Mouse (Mus musculus): ENCODE measurements around the gene Olfr518. TPM values are rescaled to one million over a fixed set of nuclear protein-coding genes. Genes with fewer than 3 reads are reported as not detected.

The Olfr518 gene
- total and polyA plus RNA-seq, 2 experiments from 2014 or later = not detected

GRCm38 (mm10) chr7:108894320-108894719, 9.5 kb upstream of the Olfr518 start, which contains the start of gene Olfr519:
Olfr519 (minus strand) TSS chr7:108894420.
- DNase-seq (ENCODE audit: low spot score) = no peak
- WGBS = 90% methylated on average over 5 of the region's 5 CpGs
- no peaks in the 10 kb centered on the region for H3K36me3 ChIP-seq (ENCODE audit: insufficient read depth, low read length)
- TF ChIP-seq CTCF (IDR thresholded peaks at IDR 0.05; ENCODE audit: low read depth) = no peak
- no peak within 1 kb of the TSS for H3K4me2 ChIP-seq (ENCODE audit: low read depth, low read length)
- H3K27ac ChIP-seq = no peak within 1 kb of the TSS
- H3K9me3 ChIP-seq (ENCODE audit: low read length) = no peaks in the 10 kb centered on the region
- no peak within 1 kb of the TSS for H3K4me3 ChIP-seq (ENCODE audit: low read length)
- H3K27me3 ChIP-seq (ENCODE audit: insufficient read depth, low read length) = no peaks in the 10 kb centered on the region
- H3K4me1 ChIP-seq (ENCODE audit: insufficient read depth, low read length) = no peaks in the 10 kb centered on the region
- no peak within 1 kb of the TSS for H3K9ac ChIP-seq (replicated peaks; ENCODE audit: low read length)
- no peak for ATAC-seq

GRCm38 (mm10) chr7:108872279-108872678, 12.5 kb downstream of the Olfr518 start, which contains the start of gene Olfr517:
Olfr517 (minus strand) TSS chr7:108872379.
- H3K27me3 ChIP-seq (ENCODE audit: insufficient read depth, low read length) = no peaks in the 10 kb centered on the region
- 68% methylated on average over 2 of the region's 2 CpGs for WGBS
- no peak for TF ChIP-seq CTCF (IDR thresholded peaks at IDR 0.05; ENCODE audit: low read depth)
- H3K9ac ChIP-seq (replicated peaks; ENCODE audit: low read length) = no peak within 1 kb of the TSS
- ATAC-seq = no peak
- no peaks in the 10 kb centered on the region for H3K9me3 ChIP-seq (ENCODE audit: low read length)
- no peak within 1 kb of the TSS for H3K4me2 ChIP-seq (ENCODE audit: low read depth, low read length)
- H3K4me3 ChIP-seq (ENCODE audit: low read length) = no peak within 1 kb of the TSS
- no peak within 1 kb of the TSS for H3K27ac ChIP-seq
- no peaks in the 10 kb centered on the region for H3K36me3 ChIP-seq (ENCODE audit: insufficient read depth, low read length)
- H3K4me1 ChIP-seq (ENCODE audit: insufficient read depth, low read length) = no peaks in the 10 kb centered on the region
- no peak for DNase-seq (ENCODE audit: low spot score)

- Histone ChIP-seq H3K27ac (no peak within 1 kb of the TSS), H3K27me3 (ENCODE audit: insufficient read depth, low read length) (no peaks in the 10 kb centered on the region), H3K9ac (replicated peaks; ENCODE audit: low read length) (no peak within 1 kb of the TSS), H3K9me3 (ENCODE audit: low read length) (no peaks in the 10 kb centered on the region), H3K4me1 (ENCODE audit: insufficient read depth, low read length) (no peaks in the 10 kb centered on the region), H3K36me3 (ENCODE audit: insufficient read depth, low read length) (no peaks in the 10 kb centered on the region), H3K4me3 (ENCODE audit: low read length) (no peak within 1 kb of the TSS), H3K4me2 (ENCODE audit: low read depth, low read length) (no peak within 1 kb of the TSS)
- no peak for ATAC-seq
- 92% methylated on average over 2 of the region's 2 CpGs for WGBS
- no peak for TF ChIP-seq CTCF (IDR thresholded peaks at IDR 0.05; ENCODE audit: low read depth)
- no peak for DNase-seq (ENCODE audit: low spot score)
These were observed 34.4 kb downstream of the Olfr518 start, which contains the start of gene Olfr516 for GRCm38 (mm10) chr7:108850429-108850828. Olfr516 (minus strand) TSS chr7:108850529.

Other genes with a start within 250 kb of the Olfr518 start
- gene Olfr509, start 233.1 kb downstream of the Olfr518 start, total RNA-seq (2014; rRNA removed) = 0.18 TPM in 1 of 2 replicates, not detected in the other
- gene Olfr509, start 233.1 kb downstream of the Olfr518 start, polyA plus RNA-seq (2015; fragmentation: Nextera tagmentation; extraction: Ambion mirVana) = not detected in 2 replicates
- gene Olfr510, start 218.6 kb downstream of the Olfr518 start, total RNA-seq (2014; rRNA removed) = not detected in 2 replicates
- gene Olfr510, start 218.6 kb downstream of the Olfr518 start, polyA plus RNA-seq (2015; fragmentation: Nextera tagmentation; extraction: Ambion mirVana) = not detected in 2 replicates
- not detected in 2 replicates for gene Olfr512, start 171.7 kb downstream of the Olfr518 start, total RNA-seq (2014; rRNA removed)
- gene Olfr512, start 171.7 kb downstream of the Olfr518 start, polyA plus RNA-seq (2015; fragmentation: Nextera tagmentation; extraction: Ambion mirVana) = not detected in 2 replicates
- not detected in 2 replicates for gene Olfr513, start 134.0 kb downstream of the Olfr518 start, total RNA-seq (2014; rRNA removed)
- not detected in 2 replicates for gene Olfr513, start 134.0 kb downstream of the Olfr518 start, polyA plus RNA-seq (2015; fragmentation: Nextera tagmentation; extraction: Ambion mirVana)
- not detected in 2 replicates for gene Olfr514, start 59.0 kb downstream of the Olfr518 start, total RNA-seq (2014; rRNA removed)
- gene Olfr514, start 59.0 kb downstream of the Olfr518 start, polyA plus RNA-seq (2015; fragmentation: Nextera tagmentation; extraction: Ambion mirVana) = not detected in 2 replicates
- gene Olfr516, start 34.5 kb downstream of the Olfr518 start, total RNA-seq (2014; rRNA removed) = not detected in 2 replicates
- not detected in 2 replicates for gene Olfr516, start 34.5 kb downstream of the Olfr518 start, polyA plus RNA-seq (2015; fragmentation: Nextera tagmentation; extraction: Ambion mirVana)
- not detected in 2 replicates for gene Olfr517, start 12.6 kb downstream of the Olfr518 start, total RNA-seq (2014; rRNA removed)
- gene Olfr517, start 12.6 kb downstream of the Olfr518 start, polyA plus RNA-seq (2015; fragmentation: Nextera tagmentation; extraction: Ambion mirVana) = not detected in 2 replicates
- not detected in 2 replicates for gene Olfr519, start 9.4 kb upstream of the Olfr518 start, total RNA-seq (2014; rRNA removed)
- not detected in 2 replicates for gene Olfr519, start 9.4 kb upstream of the Olfr518 start, polyA plus RNA-seq (2015; fragmentation: Nextera tagmentation; extraction: Ambion mirVana)
- gene Nlrp10, start 45.2 kb upstream of the Olfr518 start, total RNA-seq (2014; rRNA removed) = not detected in 2 replicates
- 0.08 TPM in 1 of 2 replicates, not detected in the other for gene Nlrp10, start 45.2 kb upstream of the Olfr518 start, polyA plus RNA-seq (2015; fragmentation: Nextera tagmentation; extraction: Ambion mirVana)
- 127 and 128 TPM in 2 replicates for gene Eif3f, start 49.4 kb upstream of the Olfr518 start, total RNA-seq (2014; rRNA removed)
- 79.1 and 80.0 TPM in 2 replicates for gene Eif3f, start 49.4 kb upstream of the Olfr518 start, polyA plus RNA-seq (2015; fragmentation: Nextera tagmentation; extraction: Ambion mirVana)
- gene Tub, start 65.3 kb upstream of the Olfr518 start, total RNA-seq (2014; rRNA removed) = 134 and 142 TPM in 2 replicates
- gene Tub, start 65.3 kb upstream of the Olfr518 start, polyA plus RNA-seq (2015; fragmentation: Nextera tagmentation; extraction: Ambion mirVana) = 29.7 and 32.7 TPM in 2 replicates
- 33.8 and 41.9 TPM in 2 replicates for gene Ric3, start 198.3 kb upstream of the Olfr518 start, total RNA-seq (2014; rRNA removed)
- 40.0 and 41.0 TPM in 2 replicates for gene Ric3, start 198.3 kb upstream of the Olfr518 start, polyA plus RNA-seq (2015; fragmentation: Nextera tagmentation; extraction: Ambion mirVana)

All from hindbrain, postnatal 0 days (tissue).